Mouse (Mus musculus): Measurements from ENCODE around the gene Tnr.

Tnr gene

GRCm38 (mm10) chr1:159717016-159717415, 193.4 kb downstream of the Tnr start:
- peak; percentile 80 to 82 for DNase-seq (ENCODE audit: low spot score in 2 of 2)

GRCm38 (mm10) chr1:159723733-159724132, 200.2 kb downstream of the Tnr start:
- no peak for DNase-seq (ENCODE audit: low spot score in 2 of 2)

- no peak for DNase-seq (ENCODE audit: low spot score in 2 of 2)
These were observed 205.7 kb downstream of the Tnr start for GRCm38 (mm10) chr1:159729270-159729669.

GRCm38 (mm10) chr1:159730826-159731225, 207.3 kb downstream of the Tnr start:
- no peak for DNase-seq (ENCODE audit: low spot score in 2 of 2)

- DNase-seq (ENCODE audit: low spot score in 2 of 2): no peak
These were observed 211.5 kb downstream of the Tnr start for GRCm38 (mm10) chr1:159735099-159735498.

- peak; percentile 55 to 69 for DNase-seq (ENCODE audit: low spot score in 2 of 2)
These were observed 215.9 kb downstream of the Tnr start for GRCm38 (mm10) chr1:159739478-159739877.

GRCm38 (mm10) chr1:159741237-159742002, 217.9 kb downstream of the Tnr start:
- no peak for DNase-seq (ENCODE audit: low spot score in 2 of 2)

GRCm38 (mm10) chr1:159742003-159742274, 218.4 kb downstream of the Tnr start:
- DNase-seq (ENCODE audit: low spot score in 2 of 2): no peak

GRCm38 (mm10) chr1:159743744-159744253, 220.2 kb downstream of the Tnr start:
- DNase-seq (ENCODE audit: low spot score in 2 of 2): no peak

GRCm38 (mm10) chr1:159745311-159745710, 221.7 kb downstream of the Tnr start:
- DNase-seq (ENCODE audit: low spot score in 2 of 2): no peak

- no peak for DNase-seq (ENCODE audit: low spot score in 2 of 2)
These were observed 224.4 kb downstream of the Tnr start for GRCm38 (mm10) chr1:159747969-159748368.

- no peak for DNase-seq (ENCODE audit: low spot score in 2 of 2)
These were observed 226.8 kb downstream of the Tnr start for GRCm38 (mm10) chr1:159750411-159750810.

GRCm38 (mm10) chr1:159750876-159751275, 227.3 kb downstream of the Tnr start:
- DNase-seq (ENCODE audit: low spot score in 2 of 2): no peak

GRCm38 (mm10) chr1:159760970-159761369, 237.4 kb downstream of the Tnr start:
- DNase-seq (ENCODE audit: low spot score in 2 of 2): peak; percentile 21 to 34

GRCm38 (mm10) chr1:159763901-159764300, 240.3 kb downstream of the Tnr start:
- DNase-seq (ENCODE audit: low spot score in 2 of 2): no peak

GRCm38 (mm10) chr1:159764897-159765296, 241.3 kb downstream of the Tnr start:
- DNase-seq (ENCODE audit: low spot score in 2 of 2): no peak

- DNase-seq (ENCODE audit: low spot score in 2 of 2): no peak
These were observed 246.4 kb downstream of the Tnr start for GRCm38 (mm10) chr1:159769948-159770347.

GRCm38 (mm10) chr1:159773671-159774070, 250.1 kb downstream of the Tnr start:
- DNase-seq (ENCODE audit: low spot score in 2 of 2): peak; percentile 76 to 81

- no peak for DNase-seq (ENCODE audit: low spot score in 2 of 2)
These were observed 251.6 kb downstream of the Tnr start for GRCm38 (mm10) chr1:159775168-159775567.

GRCm38 (mm10) chr1:159777107-159777506, 253.5 kb downstream of the Tnr start:
- DNase-seq (ENCODE audit: low spot score in 2 of 2): no peak

- DNase-seq (ENCODE audit: low spot score in 2 of 2): no peak
These were observed 255.9 kb downstream of the Tnr start for GRCm38 (mm10) chr1:159779424-159779823.

GRCm38 (mm10) chr1:159783842-159784241, 260.3 kb downstream of the Tnr start:
- DNase-seq (ENCODE audit: low spot score in 2 of 2): no peak

GRCm38 (mm10) chr1:159788312-159788711, 264.7 kb downstream of the Tnr start:
- peak in 1 of 2 experiments; percentile 59 for DNase-seq (ENCODE audit: low spot score in 2 of 2)

- DNase-seq (ENCODE audit: low spot score in 2 of 2): no peak
These were observed 269.0 kb downstream of the Tnr start for GRCm38 (mm10) chr1:159792546-159792945.
